Mouse (Mus musculus) liver, adult 2 months (tissue): ENCODE results near the gene Klf14. TPM values are rescaled to one million over a fixed set of nuclear protein-coding genes. Genes with fewer than 3 reads are reported as not detected.

Source experiments
- DNase-seq: peaks from one replicate; pipeline ENCODE4 v3.0.0-alpha.2; 2011; ENCODE audit warnings: low read depth, low spot score; ENCODE audit errors: extremely low read depth
- H3K27ac ChIP-seq: fragments of 200-500 bp; replicated peaks from 2 replicates; pipeline ENCODE4 v1.5.1; 2012; ENCODE audit warnings: low read depth, mild to moderate bottlenecking, control low read depth, inconsistent platforms, low read length; ENCODE audit not compliant: insufficient read depth
- H3K27me3 ChIP-seq: fragments of 200-500 bp; 2 replicates; pipeline ENCODE4 v1.6.1; 2012; ENCODE audit warnings: mild to moderate bottlenecking, moderate library complexity, low read length, inconsistent platforms; ENCODE audit not compliant: control insufficient read depth, insufficient read depth
- H3K36me3 ChIP-seq: fragments of 200-500 bp; 2 replicates; pipeline ENCODE4 v1.6.1; 2012; ENCODE audit warnings: low read length, inconsistent platforms; ENCODE audit not compliant: control insufficient read depth, insufficient read depth
- H3K4me1 ChIP-seq: fragments of 200-500 bp; 2 replicates; pipeline ENCODE4 v1.6.1; 2011; ENCODE audit warnings: low read length; ENCODE audit not compliant: control insufficient read depth, insufficient read depth
- H3K4me3 ChIP-seq: fragments of 200-500 bp; 2 replicates; pipeline ENCODE4 v1.5.1; 2011; ENCODE audit warnings: low read depth, mild to moderate bottlenecking, control low read depth, low read length, moderate library complexity; ENCODE audit not compliant: insufficient read depth
- H3K79me2 ChIP-seq: fragments of 200-500 bp; 2 replicates; pipeline ENCODE4 v1.6.1; 2012; ENCODE audit warnings: inconsistent platforms, mild to moderate bottlenecking, low read length, moderate library complexity; ENCODE audit not compliant: control insufficient read depth, insufficient read depth
- H3K9ac ChIP-seq: fragments of 200-500 bp; 2 replicates; pipeline ENCODE4 v1.6.1; 2012; ENCODE audit warnings: low read depth, mild to moderate bottlenecking, control low read depth, inconsistent platforms, low read length
- CTCF ChIP-seq: fragments of 200-500 bp; IDR thresholded peaks from 2 replicates; pipeline ENCODE4 v1.5.1; 2011; ENCODE audit warnings: low read depth, low read length, control low read depth
- POLR2A ChIP-seq: fragments of 200-500 bp; IDR thresholded peaks from 2 replicates; pipeline ENCODE4 v1.6.1; 2011; ENCODE audit warnings: low read length, control low read depth; ENCODE audit not compliant: insufficient read depth; ENCODE audit errors: extremely low read depth
- WGBS: fragments of 180-500 bp; shearing (Covaris S2); methylation state at CpG from one replicate; pipeline ENCODE4 v1.1.7; 2018; 5-methylcytosine and 5-hydroxymethylcytosine counted together
- polyA plus RNA-seq: library from polyadenylated mRNA; depleted of rRNA; stranded (reverse); fragments of >200 nt; gene quantifications from 2 replicates; pipeline ENCODE4 v1.2.3, GENCODE M21; 2012; rRNA removed
- total RNA-seq: library from RNA; depleted of rRNA; stranded (reverse); fragments of >200 nt; gene quantifications from 2 replicates; pipeline ENCODE4 v1.2.3, GENCODE M21; 2014; rRNA removed

The Klf14 gene
- total RNA-seq = not detected in 2 replicates
- polyA plus RNA-seq = not detected in 2 replicates

DNA sequence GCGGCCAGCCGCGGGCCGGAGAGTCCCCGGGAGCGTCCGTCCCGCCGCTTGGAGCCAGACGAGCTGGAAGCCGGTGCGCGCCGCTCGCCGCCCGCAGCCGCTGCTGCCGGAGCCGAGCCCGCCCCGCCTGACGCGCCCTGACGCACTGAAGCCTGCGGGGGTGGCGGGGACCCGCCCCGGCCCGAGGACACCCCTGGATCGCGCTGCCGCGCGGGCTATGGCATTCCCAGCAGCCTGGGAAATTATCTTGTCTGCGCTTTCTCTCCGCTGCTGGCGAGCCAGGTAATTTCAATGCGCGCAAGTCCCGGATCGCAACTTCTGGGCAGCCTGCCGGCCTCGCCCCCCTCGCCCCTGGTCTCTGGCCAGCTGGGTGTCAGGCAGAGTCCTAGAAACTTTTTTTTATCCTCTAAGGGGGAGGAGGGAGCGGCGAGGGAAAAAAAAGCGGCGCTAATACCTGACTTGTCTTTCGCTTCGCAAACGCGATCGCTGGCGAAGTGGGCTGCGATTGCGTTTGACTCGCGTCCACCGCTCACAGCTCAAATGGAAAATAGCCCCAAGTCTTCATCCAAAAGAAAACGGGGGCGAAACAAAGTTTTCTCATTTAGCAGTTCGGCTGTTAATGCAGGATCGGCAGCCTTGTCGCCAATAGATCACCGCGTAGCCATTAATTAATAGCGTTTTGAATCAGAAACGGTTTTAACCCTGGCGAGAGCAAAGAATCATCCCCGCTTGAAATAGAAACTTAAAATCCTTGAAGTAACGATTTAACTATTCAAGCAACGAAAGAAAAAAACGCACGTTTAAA is at the start of gene Klf14:
Gene Klf14 (minus strand): TSS at position 343 of the 805 bp plus-strand sequence.
- Histone ChIP-seq H3K4me1 (no peaks in the 10 kb centered on the region), H3K27ac (no peak within 1 kb of the TSS), H3K79me2 (no peaks in the 10 kb centered on the region), H3K27me3 (peaks cover 27% of the 10 kb centered on the region), H3K4me3 (peak within 1 kb of the TSS; percentile 20; the same call in 1 of the 2 replicates), H3K9ac (no peak within 1 kb of the TSS), H3K36me3 (no peaks in the 10 kb centered on the region)
- DNase-seq = no peak
- 2% methylated on average over 75 of the region's 75 CpGs for WGBS
- TF ChIP-seq POLR2A = no peak
- TF ChIP-seq CTCF = no peak

DNA sequence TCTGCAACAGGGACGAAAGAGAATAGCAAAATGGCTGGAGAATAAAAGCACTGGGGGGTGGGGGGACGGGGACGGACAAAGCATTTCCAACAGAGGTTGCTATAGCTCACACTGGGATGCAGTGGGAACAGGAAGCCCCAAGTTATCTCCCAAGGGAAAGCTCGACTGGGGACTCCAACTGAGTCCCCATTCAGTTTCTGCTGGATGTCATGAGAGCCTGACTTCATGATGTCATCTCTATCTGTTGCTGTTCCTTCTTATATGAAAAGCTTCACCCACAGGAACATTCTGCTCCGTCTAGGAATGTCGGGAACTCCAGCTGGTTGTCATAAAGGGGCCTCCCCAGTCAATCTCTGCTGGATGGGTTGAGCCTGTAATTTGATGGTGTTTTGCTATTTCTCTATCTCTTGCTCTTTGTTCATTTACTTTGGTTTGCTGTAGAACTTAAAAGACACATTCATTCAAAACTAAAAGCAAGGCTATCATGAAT is 47.3 kb upstream of the Klf14 start:
- H3K4me1 ChIP-seq = no peaks in the 10 kb centered on the region
- H3K79me2 ChIP-seq = no peaks in the 10 kb centered on the region
- no peaks in the 10 kb centered on the region for H3K27me3 ChIP-seq
- no peak overlapping the region for H3K27ac ChIP-seq
- H3K9ac ChIP-seq = no peak overlapping the region
- 76% methylated on average over 6 of the region's 6 CpGs for WGBS
- no peak overlapping the region for H3K4me3 ChIP-seq
- no peaks in the 10 kb centered on the region for H3K36me3 ChIP-seq
- DNase-seq = no peak
- TF ChIP-seq CTCF = no peak

DNA sequence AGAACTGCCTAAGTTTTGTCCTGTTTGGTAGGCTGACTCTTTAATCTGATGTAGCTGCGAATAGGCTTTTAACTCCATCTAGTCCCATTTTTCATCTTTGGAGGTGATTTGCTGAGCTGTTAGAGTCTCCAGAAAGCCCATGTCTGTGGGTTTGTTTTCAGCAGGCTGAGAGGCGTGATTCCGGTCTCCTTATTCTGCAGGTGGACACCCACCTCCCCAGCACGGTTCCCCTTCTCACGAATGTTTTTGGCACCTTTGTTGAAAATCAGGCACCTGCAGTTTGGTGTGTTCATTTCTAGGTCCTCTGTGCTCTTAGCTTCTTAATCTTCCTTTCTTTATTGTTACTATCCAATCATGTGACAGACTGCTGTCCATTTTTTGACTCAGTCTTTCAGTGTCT is 27.5 kb upstream of the Klf14 start:
- Histone ChIP-seq H3K79me2 (no peaks in the 10 kb centered on the region), H3K9ac (no peak overlapping the region), H3K27ac (no peak overlapping the region), H3K4me1 (no peaks in the 10 kb centered on the region), H3K36me3 (no peaks in the 10 kb centered on the region), H3K4me3 (no peak overlapping the region), H3K27me3 (no peaks in the 10 kb centered on the region)
- DNase-seq = no peak
- no peak for TF ChIP-seq CTCF
- no peak for TF ChIP-seq POLR2A
- 93% methylated on average over 5 of the region's 5 CpGs for WGBS

DNA sequence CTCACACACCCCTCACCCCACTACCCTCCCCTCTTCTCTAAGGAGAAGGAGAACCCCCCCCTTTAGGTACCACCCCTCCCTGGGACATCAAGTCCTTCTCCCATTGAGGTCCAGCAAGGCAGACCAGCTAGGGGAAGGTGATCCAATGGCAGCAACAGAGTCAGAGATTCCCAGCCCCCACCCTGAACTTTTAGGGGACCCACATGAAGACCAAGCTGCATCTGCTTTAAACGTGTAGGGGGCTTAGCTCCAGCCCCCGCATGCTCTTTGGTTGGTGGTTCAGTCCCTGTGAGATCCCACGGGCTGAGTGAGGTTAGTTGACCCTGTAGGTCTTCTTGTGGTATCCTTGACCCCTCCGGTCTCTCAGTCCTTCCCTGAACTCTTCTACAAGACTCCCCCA is 24.1 kb upstream of the Klf14 start:
- 68% methylated on average over 4 of the region's 4 CpGs for WGBS
- H3K36me3 ChIP-seq = no peaks in the 10 kb centered on the region
- no peak for TF ChIP-seq CTCF
- TF ChIP-seq POLR2A = no peak

DNA sequence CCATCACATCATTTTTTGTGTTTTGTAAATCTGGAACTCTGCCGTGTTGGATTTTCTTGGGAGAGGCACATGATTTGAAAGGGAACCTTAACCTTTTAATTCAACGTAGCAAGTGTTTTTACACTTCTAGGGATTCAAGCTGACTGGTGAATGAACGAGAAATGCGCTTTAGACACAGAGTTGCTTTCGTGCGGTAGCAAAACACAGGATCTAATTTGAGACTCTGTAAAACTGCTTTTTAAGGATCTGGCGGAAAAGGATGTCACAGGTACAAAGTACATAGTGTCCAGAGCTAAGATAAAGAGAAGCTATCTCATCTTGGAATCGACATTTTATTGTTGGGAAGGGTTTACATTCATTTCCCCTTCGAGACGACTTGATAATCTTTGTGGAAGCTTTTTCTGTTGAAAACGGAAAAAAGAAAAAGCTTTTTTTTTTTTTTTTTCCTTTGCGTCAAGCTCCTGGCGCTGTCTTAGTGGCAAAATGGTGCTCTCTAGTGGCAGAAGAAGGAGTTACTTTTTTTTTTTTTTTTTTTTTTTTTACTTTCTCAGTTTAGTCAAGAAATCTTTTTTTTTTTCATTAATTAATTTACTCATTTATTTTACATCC is 23.6 kb upstream of the Klf14 start:
- Histone ChIP-seq H3K27me3 (no peaks in the 10 kb centered on the region), H3K4me3 (no peak overlapping the region), H3K36me3 (no peaks in the 10 kb centered on the region), H3K27ac (no peak overlapping the region), H3K9ac (no peak overlapping the region), H3K79me2 (no peaks in the 10 kb centered on the region), H3K4me1 (no peaks in the 10 kb centered on the region)
- peak; percentile 11 for DNase-seq
- TF ChIP-seq CTCF (no peak), POLR2A (no peak)
- WGBS = 20% methylated on average over 13 of the region's 13 CpGs

More for the DNA sequence above, 24.1 kb upstream of the Klf14 start:
- no peak for DNase-seq
- no peak overlapping the region for H3K4me3 ChIP-seq
- no peak overlapping the region for H3K9ac ChIP-seq
- no peaks in the 10 kb centered on the region for H3K4me1 ChIP-seq
- H3K79me2 ChIP-seq = no peaks in the 10 kb centered on the region
- H3K27ac ChIP-seq = no peak overlapping the region
- H3K27me3 ChIP-seq = no peaks in the 10 kb centered on the region

DNA sequence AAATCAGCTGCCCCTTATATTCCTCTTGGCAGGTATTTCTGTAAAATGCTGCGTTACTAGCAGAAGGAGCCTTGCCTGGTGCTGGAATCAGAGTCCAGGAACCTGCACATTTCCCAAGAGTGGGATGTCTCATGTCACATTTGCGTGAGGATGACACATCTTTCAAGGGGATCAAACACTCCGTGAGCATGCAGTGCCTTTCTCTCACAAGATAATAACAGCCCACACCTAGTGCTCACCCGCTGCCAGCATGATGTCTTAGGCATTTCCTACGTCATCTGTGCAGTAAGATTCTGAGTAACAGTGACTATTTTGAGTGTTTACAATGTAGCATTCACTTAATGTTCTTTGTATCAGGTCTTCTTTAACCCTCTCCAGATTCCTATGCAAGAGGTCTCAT is 22.5 kb upstream of the Klf14 start:
- no peaks in the 10 kb centered on the region for H3K79me2 ChIP-seq
- no peak for TF ChIP-seq POLR2A
- TF ChIP-seq CTCF = no peak
- 87% methylated on average over 5 of the region's 5 CpGs for WGBS
- no peaks in the 10 kb centered on the region for H3K4me1 ChIP-seq
- H3K4me3 ChIP-seq = no peak overlapping the region
- no peak overlapping the region for H3K9ac ChIP-seq
- no peak overlapping the region for H3K27ac ChIP-seq
- H3K36me3 ChIP-seq = no peaks in the 10 kb centered on the region
- H3K27me3 ChIP-seq = no peaks in the 10 kb centered on the region
- DNase-seq = no peak
